Mouse (Mus musculus) C2C12 (cell line): ENCODE results near the gene Pigu. TPM values are rescaled to one million over a fixed set of nuclear protein-coding genes. Genes with fewer than 3 reads are reported as not detected.

Experiments
- H3K27me3 ChIP-seq: one replicate; pipeline ENCODE4 v1.6.1; 2011; ENCODE audit not compliant: control insufficient read depth, insufficient read depth, insufficient read length
- H3K36me3 ChIP-seq: one replicate; pipeline ENCODE4 v1.6.1; 2011; ENCODE audit not compliant: control insufficient read depth, insufficient read depth
- H3K4me3 ChIP-seq: one replicate; pipeline ENCODE4 v1.5.1; 2011; ENCODE audit warnings: mild to moderate bottlenecking, control low read depth; ENCODE audit not compliant: poor library complexity, insufficient read depth, severe bottlenecking
- H3K79me2 ChIP-seq: one replicate; pipeline ENCODE4 v1.6.1; 2011; ENCODE audit not compliant: control insufficient read depth, insufficient read depth
- H3K79me3 ChIP-seq: one replicate; pipeline ENCODE4 v1.6.1; 2011; ENCODE audit warnings: low read depth, control low read depth
- H3ac ChIP-seq: one replicate; pipeline ENCODE3; 2011; ENCODE audit warnings: low read depth; ENCODE audit not compliant: control insufficient read depth, insufficient read length
- CEBPB ChIP-seq: IDR thresholded peaks from one replicate; pipeline ENCODE4 v1.6.1; 2011; ENCODE audit warnings: low read depth, mild to moderate bottlenecking, control low read depth, moderate library complexity
- CTCF ChIP-seq: IDR thresholded peaks from one replicate; pipeline ENCODE4 v1.5.1; 2011; ENCODE audit not compliant: control insufficient read depth, insufficient read depth, insufficient read length
- FOSL1 ChIP-seq: IDR thresholded peaks from one replicate; pipeline ENCODE4 v1.8.0; 2011; ENCODE audit warnings: mild to moderate bottlenecking, low read length; ENCODE audit not compliant: poor library complexity, insufficient read depth, severe bottlenecking
- MAX ChIP-seq: IDR thresholded peaks from one replicate; pipeline ENCODE4 v1.6.1; 2011; ENCODE audit warnings: mild to moderate bottlenecking, control low read depth
- MYOD1 ChIP-seq: IDR thresholded peaks from one replicate; pipeline ENCODE4 v1.6.1; 2011; ENCODE audit warnings: low read depth; ENCODE audit not compliant: control insufficient read depth, insufficient read length
- MYOG ChIP-seq: IDR thresholded peaks from one replicate; pipeline ENCODE4 v1.6.1; 2011; ENCODE audit not compliant: control insufficient read depth, insufficient read length; ENCODE audit errors: extremely low read depth
- USF1 ChIP-seq: IDR thresholded peaks from one replicate; pipeline ENCODE4 v1.6.1; 2011; ENCODE audit warnings: low read depth, mild to moderate bottlenecking, control low read depth, moderate library complexity
- polyA plus RNA-seq: library from polyadenylated mRNA; unstranded; fragments of >200 nt; fragmentation: generic; extraction: Trizol; gene quantifications from one replicate; pipeline ENCODE4 v1.2.1, GENCODE M21; 2012; ENCODE audit warnings: missing spikeins

Pigu gene
- polyA plus RNA-seq, 1 experiment: 30.7 TPM

DNA sequence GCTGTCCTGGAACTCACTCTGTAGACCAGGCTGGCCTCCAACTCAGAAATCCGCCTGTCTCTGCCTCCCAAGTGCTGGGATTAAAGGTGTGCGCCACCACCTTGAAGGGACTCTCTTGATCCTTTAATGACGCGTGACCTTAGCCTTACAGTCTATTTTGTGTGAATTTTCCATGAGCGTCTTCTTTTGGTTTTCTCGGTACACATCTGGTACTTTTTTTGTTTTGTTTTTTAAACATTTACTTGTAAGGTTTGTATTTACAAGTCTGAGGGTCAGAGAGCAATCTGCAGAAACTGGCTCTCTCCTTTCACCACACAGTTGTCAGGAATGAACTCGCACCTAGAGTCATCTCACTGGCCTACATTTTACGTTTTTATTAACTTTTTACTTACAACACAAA, 83.6 kb downstream of the Pigu start:
- Histone ChIP-seq H3K79me3 (no peaks in the 10 kb centered on the region), H3K4me3 (no peak overlapping the region), H3K79me2 (no peaks in the 10 kb centered on the region), H3K36me3 (no peaks in the 10 kb centered on the region), H3ac (no peak overlapping the region), H3K27me3 (no peaks in the 10 kb centered on the region)
- TF ChIP-seq MYOG (no peak), USF1 (no peak)

DNA sequence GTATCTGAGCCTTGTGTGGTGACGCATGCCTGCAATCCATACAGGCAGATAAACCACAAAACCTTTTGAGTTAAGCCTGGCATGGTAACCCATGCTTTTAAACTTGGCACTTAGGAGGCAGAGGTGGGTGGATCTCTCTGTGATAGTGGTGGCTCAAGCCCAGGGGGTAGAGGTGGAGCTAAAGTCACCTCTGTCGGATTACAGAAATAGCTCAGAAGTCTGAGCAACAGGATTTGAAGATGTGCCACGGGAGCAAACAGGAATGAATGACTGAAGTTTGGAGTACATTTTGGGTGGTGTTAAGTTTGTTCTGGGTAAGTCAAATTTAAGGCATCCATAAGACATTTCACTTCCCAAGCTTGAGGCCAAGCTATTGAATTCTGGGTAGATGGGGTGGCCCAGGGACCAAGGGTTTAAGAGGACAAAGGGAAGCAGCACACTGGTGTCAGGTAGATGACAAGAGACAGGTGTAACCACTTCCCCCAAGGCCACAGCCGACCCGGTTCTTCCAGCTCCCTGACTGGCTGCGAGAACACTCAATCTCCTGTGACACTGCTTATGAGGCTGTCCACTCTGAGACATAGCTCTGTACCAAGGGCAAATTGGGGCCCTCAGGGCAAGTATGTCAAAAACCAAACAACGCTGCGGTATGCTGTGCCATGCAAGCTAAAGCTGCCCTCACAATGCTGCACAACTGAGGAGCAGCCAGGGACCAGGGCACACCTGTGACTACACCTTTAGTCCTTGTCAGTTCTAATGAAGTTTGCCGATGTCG, 84.6 kb downstream of the Pigu start:
- H3ac ChIP-seq: no peak overlapping the region
- H3K36me3 ChIP-seq: no peaks in the 10 kb centered on the region
- no peak for TF ChIP-seq CTCF
- no peak for TF ChIP-seq MYOG
- TF ChIP-seq MAX: no peak
- no peak for TF ChIP-seq FOSL1
- no peak for TF ChIP-seq USF1
- TF ChIP-seq CEBPB: no peak
- no peak for TF ChIP-seq MYOD1
- H3K27me3 ChIP-seq: no peaks in the 10 kb centered on the region
- no peaks in the 10 kb centered on the region for H3K79me2 ChIP-seq
- H3K4me3 ChIP-seq: no peak overlapping the region
- H3K79me3 ChIP-seq: no peaks in the 10 kb centered on the region

- Histone ChIP-seq H3K27me3 (no peaks in the 10 kb centered on the region), H3ac (no peak overlapping the region), H3K4me3 (no peak overlapping the region), H3K79me3 (no peaks in the 10 kb centered on the region), H3K79me2 (no peaks in the 10 kb centered on the region), H3K36me3 (no peaks in the 10 kb centered on the region)
- TF ChIP-seq USF1: no peak
- peak; percentile 40 for TF ChIP-seq CTCF
- no peak for TF ChIP-seq MYOD1
- TF ChIP-seq MAX: no peak
- TF ChIP-seq MYOG: no peak
- no peak for TF ChIP-seq FOSL1
Observed at GRCm38 (mm10) chr2:155271957-155272356, 85.3 kb downstream of the Pigu start.

- Histone ChIP-seq H3K79me3 (no peaks in the 10 kb centered on the region), H3ac (no peak overlapping the region), H3K4me3 (no peak overlapping the region), H3K27me3 (no peaks in the 10 kb centered on the region), H3K36me3 (no peaks in the 10 kb centered on the region), H3K79me2 (no peaks in the 10 kb centered on the region)
- no peak for TF ChIP-seq MYOG
- TF ChIP-seq MAX: no peak
Observed at GRCm38 (mm10) chr2:155266896-155267295, 90.3 kb downstream of the Pigu start.

- H3K79me3 ChIP-seq: no peaks in the 10 kb centered on the region
- H3K27me3 ChIP-seq: no peaks in the 10 kb centered on the region
- no peak overlapping the region for H3K4me3 ChIP-seq
- TF ChIP-seq MAX: no peak
- TF ChIP-seq USF1: no peak
- no peak for TF ChIP-seq CEBPB
- no peak for TF ChIP-seq MYOG
- no peak for TF ChIP-seq FOSL1
- no peak for TF ChIP-seq MYOD1
- no peak overlapping the region for H3ac ChIP-seq
- H3K79me2 ChIP-seq: no peaks in the 10 kb centered on the region
- H3K36me3 ChIP-seq: no peaks in the 10 kb centered on the region
Observed at GRCm38 (mm10) chr2:155265526-155265925, 91.7 kb downstream of the Pigu start.

DNA sequence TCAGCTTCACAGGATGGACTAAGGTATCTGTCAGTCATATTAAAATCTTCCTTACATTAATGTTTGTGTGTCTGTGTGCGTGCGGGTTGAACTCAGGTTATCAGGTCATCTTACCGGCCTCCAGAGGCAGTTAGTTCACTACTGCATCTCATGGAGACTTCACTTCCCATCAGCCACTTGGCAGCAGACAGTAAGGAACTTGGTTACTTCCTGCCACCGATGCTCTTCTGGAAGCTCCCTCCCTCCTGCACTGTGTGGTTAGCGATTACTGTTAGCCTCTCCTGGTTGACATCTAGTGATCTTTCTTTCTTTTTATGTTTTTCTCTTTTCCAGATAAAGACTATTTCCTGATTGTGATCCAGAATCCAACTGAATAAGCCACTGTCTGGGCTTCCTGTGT, 107.6 kb downstream of the Pigu start:
- no peaks in the 10 kb centered on the region for H3K79me2 ChIP-seq
- H3ac ChIP-seq: no peak overlapping the region
- no peaks in the 10 kb centered on the region for H3K27me3 ChIP-seq
- TF ChIP-seq FOSL1: no peak
- no peak for TF ChIP-seq USF1
- no peak for TF ChIP-seq CEBPB
- no peak for TF ChIP-seq MYOD1
- TF ChIP-seq CTCF: no peak
- TF ChIP-seq MYOG: no peak
- no peak for TF ChIP-seq MAX
- H3K4me3 ChIP-seq: no peak overlapping the region
- H3K36me3 ChIP-seq: peaks cover 64% of the 10 kb centered on the region
- H3K79me3 ChIP-seq: no peaks in the 10 kb centered on the region
